10 mouse cellular contexts compared by ENCODE assay signal in genomic region chr16:17251539-17251938, GRCm38 (mm10). TPM values are rescaled to one million over a fixed set of nuclear protein-coding genes. Genes with fewer than 3 reads are reported as not detected.
DNase-seq lines count a peak whose midpoint lies in the region; ATAC-seq and TF ChIP-seq lines count a peak whose summit lies in the region.
"Had no signal": no experiment of that assay in that cellular context is flagged by ENCODE, and none has a peak within 500 bp of the region (broad histone marks: within the 10 kb centered on the region; RNA-seq: fewer than 3 reads in every experiment).

No protein-coding gene starts in this region.

- no peaks in the 10 kb centered on the region for H3K27me3 ChIP-seq in intestine, embryonic 15.5 days (replicated peaks)
- H3K27me3 ChIP-seq in intestine, postnatal 0 days (replicated peaks; ENCODE audit: control insufficient read depth, insufficient read depth, low read length), result no peaks in the 10 kb centered on the region
- H3K27me3 ChIP-seq in forebrain, postnatal 0 days (ENCODE audit: insufficient read depth, low read length), result no peaks in the 10 kb centered on the region
- H3K27me3 ChIP-seq: midbrain, embryonic 12.5 days had no signal

- no peak overlapping the region for H3K4me2 ChIP-seq in intestine, embryonic 15.5 days (replicated peaks)
- H3K4me2 ChIP-seq in intestine, postnatal 0 days (replicated peaks; ENCODE audit: low read depth), result no peak overlapping the region
- H3K4me2 ChIP-seq in forebrain, postnatal 0 days (ENCODE audit: low read depth), result no peak overlapping the region
- H3K4me2 ChIP-seq: midbrain, embryonic 12.5 days had no signal

- H3K36me3 ChIP-seq in intestine, embryonic 15.5 days, result no peaks in the 10 kb centered on the region
- H3K36me3 ChIP-seq in intestine, postnatal 0 days (ENCODE audit: control insufficient read depth, insufficient read depth), result no peaks in the 10 kb centered on the region
- peaks cover 8% of the 10 kb centered on the region; the same call in 1 of the 2 replicates for H3K36me3 ChIP-seq in forebrain, postnatal 0 days (ENCODE audit: insufficient read depth)

- 55% methylated on average over 3 of the region's 3 CpGs for WGBS in intestine, embryonic 15.5 days
- WGBS in intestine, postnatal 0 days, result 46% methylated on average over 3 of the region's 3 CpGs
- 35% methylated on average over 3 of the region's 3 CpGs for WGBS in forebrain, postnatal 0 days

- peak; percentile 90 for DNase-seq in adrenal gland, adult 2 months
- DNase-seq in forebrain, postnatal 0 days, result peak; percentile 53
- DNase-seq in liver, result peak; percentile 51
- peak; percentile 78 for DNase-seq in ovary, postnatal 36 days (ENCODE audit: low spot score)
- DNase-seq in embryo, embryonic 9.5 days (ENCODE audit: extremely low spot score), result no peak
- no peak for DNase-seq in right cerebral cortex, postnatal 36 days (ENCODE audit: low spot score in 2 of 2)

- no peaks in the 10 kb centered on the region for H3K9me3 ChIP-seq in intestine, embryonic 15.5 days
- no peaks in the 10 kb centered on the region for H3K9me3 ChIP-seq in intestine, postnatal 0 days (ENCODE audit: control insufficient read depth)
- H3K9me3 ChIP-seq in forebrain, postnatal 0 days (ENCODE audit: low read length), result no peaks in the 10 kb centered on the region
- H3K9me3 ChIP-seq: midbrain, embryonic 12.5 days had no signal

- TF ChIP-seq CTCF in intestine, postnatal 0 days (IDR thresholded peaks at IDR 0.05; ENCODE audit: low read depth), result no peak
- TF ChIP-seq CTCF in forebrain, postnatal 0 days (IDR thresholded peaks at IDR 0.05; ENCODE audit: low read depth), result no peak

- no peak overlapping the region for H3K27ac ChIP-seq in intestine, embryonic 15.5 days
- H3K27ac ChIP-seq in intestine, postnatal 0 days (ENCODE audit: low read depth, low read length), result no peak overlapping the region
- H3K27ac ChIP-seq in forebrain, postnatal 0 days (ENCODE audit: low read depth, low read length), result no peak overlapping the region
- H3K27ac ChIP-seq: midbrain, embryonic 12.5 days had no signal

- peaks cover 36% of the 10 kb centered on the region for H3K4me1 ChIP-seq in intestine, embryonic 15.5 days (replicated peaks)
- peaks cover 16% of the 10 kb centered on the region; the same call in 1 of the 2 replicates for H3K4me1 ChIP-seq in intestine, postnatal 0 days (replicated peaks; ENCODE audit: control insufficient read depth, insufficient read depth, low read length)
- peaks cover 2% of the 10 kb centered on the region; the same call in 1 of the 2 replicates for H3K4me1 ChIP-seq in forebrain, postnatal 0 days (ENCODE audit: insufficient read depth)

- no peak overlapping the region for H3K9ac ChIP-seq in intestine, embryonic 15.5 days
- H3K9ac ChIP-seq in intestine, postnatal 0 days (ENCODE audit: low read depth, low read length), result no peak overlapping the region
- no peak overlapping the region for H3K9ac ChIP-seq in forebrain, postnatal 0 days
- H3K9ac ChIP-seq: midbrain, embryonic 12.5 days had no signal

- ATAC-seq in intestine, embryonic 15.5 days, result peak; percentile 32
- ATAC-seq in intestine, postnatal 0 days, result no peak
- no peak for ATAC-seq in forebrain, postnatal 0 days

- no peak overlapping the region for H3K4me3 ChIP-seq in intestine, embryonic 15.5 days (replicated peaks)
- no peak overlapping the region for H3K4me3 ChIP-seq in intestine, postnatal 0 days (ENCODE audit: low read depth, low read length)
- no peak overlapping the region for H3K4me3 ChIP-seq in forebrain, postnatal 0 days (ENCODE audit: low read depth, low read length)
- H3K4me3 ChIP-seq: midbrain, embryonic 12.5 days had no signal

RNA-seq across cellular contexts. Expression of gene Hic2, which starts 18.2 kb away (rescaled TPM):
- 5.8 and 6.0 TPM in 2 replicates for polyA plus RNA-seq in intestine, embryonic 15.5 days (2015; fragmentation: Nextera tagmentation; extraction: Ambion mirVana)
- polyA plus RNA-seq in intestine, postnatal 0 days (2015; fragmentation: Nextera tagmentation; extraction: Ambion mirVana), result 1.4 and 1.9 TPM in 2 replicates
- 1 to 10 TPM; 2.4 to 2.7 TPM for total RNA-seq in adrenal gland, adult 2 months (2021)
- polyA plus RNA-seq in adrenal gland, adult 2 months (2012; rRNA removed), result 2.1 and 2.6 TPM in 2 replicates
- total RNA-seq in forebrain, postnatal 0 days (2014; rRNA removed), result 10.4 and 14.9 TPM in 2 replicates
- polyA plus RNA-seq in forebrain, postnatal 0 days (2015; fragmentation: Nextera tagmentation; extraction: Ambion mirVana), result 2.7 and 4.3 TPM in 2 replicates

RNA-seq across cellular contexts. Expression of gene Tmem191c, which starts 24.3 kb away (rescaled TPM):
- polyA plus RNA-seq in intestine, embryonic 15.5 days (2015; fragmentation: Nextera tagmentation; extraction: Ambion mirVana), result 12.7 and 17.6 TPM in 2 replicates
- 4.8 and 7.2 TPM in 2 replicates for polyA plus RNA-seq in intestine, postnatal 0 days (2015; fragmentation: Nextera tagmentation; extraction: Ambion mirVana)
- 1 to 10 TPM; 6.8 to 7.9 TPM for total RNA-seq in adrenal gland, adult 2 months (2021)
- polyA plus RNA-seq in adrenal gland, adult 2 months (2012; rRNA removed), result 15.8 and 19.9 TPM in 2 replicates
- 55.2 and 71.0 TPM in 2 replicates for total RNA-seq in forebrain, postnatal 0 days (2014; rRNA removed)
- 36.2 and 53.5 TPM in 2 replicates for polyA plus RNA-seq in forebrain, postnatal 0 days (2015; fragmentation: Nextera tagmentation; extraction: Ambion mirVana)

RNA-seq across cellular contexts. Expression of gene Rimbp3, which starts 43.1 kb away (rescaled TPM):
- 0.57 and 0.67 TPM in 2 replicates for polyA plus RNA-seq in intestine, embryonic 15.5 days (2015; fragmentation: Nextera tagmentation; extraction: Ambion mirVana)
- polyA plus RNA-seq in intestine, postnatal 0 days (2015; fragmentation: Nextera tagmentation; extraction: Ambion mirVana), result 0.14 and 0.21 TPM in 2 replicates
- total RNA-seq in adrenal gland, adult 2 months (2021), result under 1 TPM in 1 of 2 experiments, not detected in 1; 0.07 TPM
- not detected in 2 replicates for polyA plus RNA-seq in adrenal gland, adult 2 months (2012; rRNA removed)
- total RNA-seq in forebrain, postnatal 0 days (2014; rRNA removed), result 3.0 and 3.3 TPM in 2 replicates
- polyA plus RNA-seq in forebrain, postnatal 0 days (2015; fragmentation: Nextera tagmentation; extraction: Ambion mirVana), result 0.92 and 1.3 TPM in 2 replicates
- total RNA-seq: gastrocnemius, postnatal 36 days had no signal

RNA-seq across cellular contexts. Expression of gene Ube2l3, which starts 49.1 kb away (rescaled TPM):
- polyA plus RNA-seq in intestine, embryonic 15.5 days (2015; fragmentation: Nextera tagmentation; extraction: Ambion mirVana), result 352 and 386 TPM in 2 replicates
- polyA plus RNA-seq in intestine, postnatal 0 days (2015; fragmentation: Nextera tagmentation; extraction: Ambion mirVana), result 294 and 319 TPM in 2 replicates
- total RNA-seq in adrenal gland, adult 2 months (2021), result 100 to 1,000 TPM; 198 to 273 TPM
- 91.0 and 109 TPM in 2 replicates for polyA plus RNA-seq in adrenal gland, adult 2 months (2012; rRNA removed)
- total RNA-seq in forebrain, postnatal 0 days (2014; rRNA removed), result 127 and 136 TPM in 2 replicates
- polyA plus RNA-seq in forebrain, postnatal 0 days (2015; fragmentation: Nextera tagmentation; extraction: Ambion mirVana), result 330 and 371 TPM in 2 replicates

Comparison
In these comparisons a context has a peak if more than half of its experiments do, and no peak if none do; other contexts are left out.
1. DNase-seq: peak in adrenal gland, adult 2 months (single experiment), forebrain, postnatal 0 days (single experiment), liver (single experiment) and ovary, postnatal 36 days (single experiment); none in embryo, embryonic 9.5 days (single experiment) and right cerebral cortex, postnatal 36 days (0 of 2).